Mouse (Mus musculus) spleen, adult 12 weeks (tissue): ENCODE measurements around the gene Olfr348.

Experiments
- DNase-seq: peaks from one replicate; pipeline ENCODE4 v3.0.0; 2022; ENCODE audit warnings: low spot score

Olfr348 gene

GRCm38 (mm10) chr2:36783976-36784375 lies at the start of gene Olfr348:
TSS of gene Olfr348 (plus strand) at chr2:36784276.
- no peak for DNase-seq

- DNase-seq = no peak
Observed at GRCm38 (mm10) chr2:36736226-36736625, 47.9 kb upstream of the Olfr348 start.

GRCm38 (mm10) chr2:36790238-36790637 lies 6.2 kb downstream of the Olfr348 start, which contains the start of gene Olfr50:
TSS of gene Olfr50 (plus strand) at chr2:36790538.
- no peak for DNase-seq

GRCm38 (mm10) chr2:36816932-36817331 lies 32.9 kb downstream of the Olfr348 start, which contains the start of gene Olfr3:
TSS of gene Olfr3 (minus strand) at chr2:36817032.
- DNase-seq = no peak
